Mouse (Mus musculus): ENCODE results near the gene Yes1. TPM values are rescaled to one million over a fixed set of nuclear protein-coding genes. Genes with fewer than 3 reads are reported as not detected.
"Not testable (repeated sequence)": the region's sequence is repeated elsewhere in the genome, so short reads cannot be mapped to it uniquely, and the experiment has no call there.

Yes1 gene
- polyA plus RNA-seq, 1 experiment from 2014 or later, result 22.3 TPM

- H3K4me2 ChIP-seq (ENCODE audit: low read depth, low read length), result peak overlapping the region; percentile 85
- ATAC-seq (ENCODE audit: low read depth), result peak; percentile 54
- H3K4me1 ChIP-seq (ENCODE audit: control insufficient read depth, insufficient read depth, low read length), result peaks cover 3% of the 10 kb centered on the region; the same call in 1 of the 2 replicates
- peak overlapping the region; percentile 83 for H3K27ac ChIP-seq (ENCODE audit: low read depth, low read length)
- H3K9me3 ChIP-seq (ENCODE audit: control insufficient read depth, low read length), result no peaks in the 10 kb centered on the region
- H3K4me3 ChIP-seq (ENCODE audit: low read depth, low read length), result peak overlapping the region; percentile 89
- H3K27me3 ChIP-seq (ENCODE audit: control insufficient read depth, insufficient read depth, low read length), result no peaks in the 10 kb centered on the region
- no peaks in the 10 kb centered on the region for H3K36me3 ChIP-seq (ENCODE audit: control insufficient read depth, insufficient read depth, low read length)
- 18% methylated on average over 21 of the region's 21 CpGs for WGBS
- peak overlapping the region; percentile 70 for H3K9ac ChIP-seq (replicated peaks; ENCODE audit: low read depth, low read length)
Observed at GRCm38 (mm10) chr5:32610064-32610800, 739 bp upstream of the Yes1 start.

DNA sequence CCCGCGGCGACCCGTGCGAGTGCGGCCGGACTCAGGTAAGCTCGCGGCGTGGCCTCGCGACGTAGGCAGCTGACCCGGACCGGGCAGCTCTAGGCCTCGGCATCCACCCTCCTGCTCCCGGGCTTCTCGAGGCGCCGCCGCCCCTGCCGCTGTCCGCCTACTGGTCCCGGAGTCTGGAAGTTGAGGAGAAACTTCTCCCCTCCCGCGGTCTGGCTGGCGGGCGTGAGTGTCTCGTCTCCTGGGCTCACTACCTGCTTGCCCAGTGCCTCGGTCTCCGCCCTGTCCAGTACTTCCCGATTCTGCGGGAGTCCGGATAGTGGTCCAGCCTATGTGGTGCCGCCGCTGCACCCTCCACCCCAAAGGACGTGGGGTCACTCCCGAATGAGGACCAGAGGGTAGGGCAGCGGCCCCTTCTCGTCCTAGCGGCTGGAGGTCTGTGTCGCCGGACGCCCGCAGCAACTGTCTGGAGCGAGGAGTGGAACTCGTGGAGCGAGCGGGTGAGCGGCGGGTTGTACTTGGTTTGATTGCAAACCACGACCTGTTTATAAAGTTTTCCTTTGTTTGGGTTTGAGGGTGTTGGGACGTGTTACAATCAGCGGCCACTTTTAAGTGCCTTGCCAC lies 480 bp downstream of the Yes1 start:
- Histone ChIP-seq H3K4me1 (ENCODE audit: control insufficient read depth, insufficient read depth, low read length) (peaks cover 3% of the 10 kb centered on the region; the same call in 1 of the 2 replicates), H3K27ac (ENCODE audit: low read depth, low read length) (peak overlapping the region; percentile 83), H3K9ac (replicated peaks; ENCODE audit: low read depth, low read length) (peak overlapping the region; percentile 70), H3K36me3 (ENCODE audit: control insufficient read depth, insufficient read depth, low read length) (no peaks in the 10 kb centered on the region), H3K27me3 (ENCODE audit: control insufficient read depth, insufficient read depth, low read length) (no peaks in the 10 kb centered on the region), H3K9me3 (ENCODE audit: control insufficient read depth, low read length) (no peaks in the 10 kb centered on the region), H3K4me3 (ENCODE audit: low read depth, low read length) (peak overlapping the region; percentile 89), H3K4me2 (ENCODE audit: low read depth, low read length) (peak overlapping the region; percentile 85)
- ATAC-seq (ENCODE audit: low read depth), result peak; percentile 80
- WGBS, result under 1% methylated on average over 35 of the region's 54 CpGs

DNA sequence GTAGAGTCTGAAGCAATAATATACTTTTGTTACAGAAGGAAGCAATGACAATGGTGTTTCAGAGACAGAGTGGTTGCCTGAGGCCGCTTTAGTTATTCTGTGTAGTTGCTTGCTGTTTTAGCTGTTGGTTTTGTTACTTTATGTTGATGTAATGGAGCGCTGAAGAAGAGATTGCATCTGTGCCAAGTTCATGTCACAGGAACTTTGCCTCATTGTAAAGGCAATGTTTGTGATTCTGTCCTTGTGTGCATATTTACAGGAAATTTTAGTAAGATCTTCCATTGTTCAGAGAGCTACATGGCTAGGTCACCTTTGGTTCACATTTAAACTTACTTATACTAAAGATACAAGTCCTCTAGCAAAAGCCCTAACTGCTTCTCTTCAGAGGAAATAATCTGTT lies 3.3 kb downstream of the Yes1 start:
- Histone ChIP-seq H3K9me3 (ENCODE audit: control insufficient read depth, low read length) (no peaks in the 10 kb centered on the region), H3K4me3 (ENCODE audit: low read depth, low read length) (no peak overlapping the region), H3K27me3 (ENCODE audit: control insufficient read depth, insufficient read depth, low read length) (no peaks in the 10 kb centered on the region), H3K4me1 (ENCODE audit: control insufficient read depth, insufficient read depth, low read length) (peaks cover 2% of the 10 kb centered on the region; the same call in 1 of the 2 replicates), H3K27ac (ENCODE audit: low read depth, low read length) (peak overlapping the region; percentile 48; the same call in 1 of the 2 replicates), H3K9ac (replicated peaks; ENCODE audit: low read depth, low read length) (no peak overlapping the region), H3K4me2 (ENCODE audit: low read depth, low read length) (no peak overlapping the region), H3K36me3 (ENCODE audit: control insufficient read depth, insufficient read depth, low read length) (no peaks in the 10 kb centered on the region)
- ATAC-seq (ENCODE audit: low read depth), result no peak
- 45% methylated on average over 2 of the region's 2 CpGs for WGBS

DNA sequence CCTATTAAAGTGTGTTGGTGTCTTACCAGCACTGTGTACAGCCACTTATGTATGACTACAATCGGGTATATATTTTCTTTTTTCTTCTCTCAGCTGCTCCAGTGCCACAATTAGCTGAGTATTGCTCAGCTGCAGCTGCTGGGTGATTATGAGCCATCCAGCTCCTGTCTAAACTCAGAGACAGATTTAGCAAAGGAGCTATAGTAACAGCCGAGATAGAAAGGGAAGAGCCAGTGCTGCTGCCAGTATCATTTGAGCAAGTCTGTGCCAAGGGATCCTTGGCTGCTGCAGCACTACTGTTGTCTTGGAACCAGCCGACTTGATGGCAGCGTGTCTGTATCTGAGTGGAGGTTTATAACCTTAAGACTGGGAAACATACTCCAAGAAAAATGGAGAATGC lies 3.7 kb downstream of the Yes1 start:
- no peak overlapping the region for H3K9ac ChIP-seq (replicated peaks; ENCODE audit: low read depth, low read length)
- H3K4me1 ChIP-seq (ENCODE audit: control insufficient read depth, insufficient read depth, low read length), result no peaks in the 10 kb centered on the region; the same call in 1 of the 2 replicates
- no peak overlapping the region for H3K4me2 ChIP-seq (ENCODE audit: low read depth, low read length)
- H3K27me3 ChIP-seq (ENCODE audit: control insufficient read depth, insufficient read depth, low read length), result no peaks in the 10 kb centered on the region
- H3K9me3 ChIP-seq (ENCODE audit: control insufficient read depth, low read length), result no peaks in the 10 kb centered on the region
- no peak for ATAC-seq (ENCODE audit: low read depth)
- H3K27ac ChIP-seq (ENCODE audit: low read depth, low read length), result peak overlapping the region; percentile 48; the same call in 1 of the 2 replicates
- no peak overlapping the region for H3K4me3 ChIP-seq (ENCODE audit: low read depth, low read length)
- WGBS, result 53% methylated on average over 4 of the region's 4 CpGs
- no peaks in the 10 kb centered on the region for H3K36me3 ChIP-seq (ENCODE audit: control insufficient read depth, insufficient read depth, low read length)

GRCm38 (mm10) chr5:32616489-32616888 lies 5.5 kb downstream of the Yes1 start:
- not testable (repeated sequence) for H3K27me3 ChIP-seq (ENCODE audit: control insufficient read depth, insufficient read depth, low read length); H3K9me3 ChIP-seq (ENCODE audit: control insufficient read depth, low read length); H3K9ac ChIP-seq (replicated peaks; ENCODE audit: low read depth, low read length); H3K4me3 ChIP-seq (ENCODE audit: low read depth, low read length); H3K4me1 ChIP-seq (ENCODE audit: control insufficient read depth, insufficient read depth, low read length); H3K4me2 ChIP-seq (ENCODE audit: low read depth, low read length); ATAC-seq (ENCODE audit: low read depth); H3K36me3 ChIP-seq (ENCODE audit: control insufficient read depth, insufficient read depth, low read length); H3K27ac ChIP-seq (ENCODE audit: low read depth, low read length)
- WGBS, result 89% methylated on average over 7 of the region's 7 CpGs

GRCm38 (mm10) chr5:32617851-32618250 lies 6.9 kb downstream of the Yes1 start:
- ATAC-seq (ENCODE audit: low read depth), result no peak
- H3K27ac ChIP-seq (ENCODE audit: low read depth, low read length), result no peak overlapping the region
- no peaks in the 10 kb centered on the region for H3K4me1 ChIP-seq (ENCODE audit: control insufficient read depth, insufficient read depth, low read length)
- H3K4me3 ChIP-seq (ENCODE audit: low read depth, low read length), result no peak overlapping the region
- WGBS, result 89% methylated on average over 1 of the region's 1 CpGs
- H3K27me3 ChIP-seq (ENCODE audit: control insufficient read depth, insufficient read depth, low read length), result no peaks in the 10 kb centered on the region
- no peaks in the 10 kb centered on the region for H3K9me3 ChIP-seq (ENCODE audit: control insufficient read depth, low read length)
- H3K9ac ChIP-seq (replicated peaks; ENCODE audit: low read depth, low read length), result no peak overlapping the region
- H3K36me3 ChIP-seq (ENCODE audit: control insufficient read depth, insufficient read depth, low read length), result no peaks in the 10 kb centered on the region
- H3K4me2 ChIP-seq (ENCODE audit: low read depth, low read length), result no peak overlapping the region

GRCm38 (mm10) chr5:32623649-32624048 lies 12.7 kb downstream of the Yes1 start:
- ATAC-seq (ENCODE audit: low read depth), result no peak

GRCm38 (mm10) chr5:32624777-32625176 lies 13.8 kb downstream of the Yes1 start:
- Histone ChIP-seq H3K9ac (replicated peaks; ENCODE audit: low read depth, low read length) (no peak overlapping the region), H3K4me3 (ENCODE audit: low read depth, low read length) (no peak overlapping the region), H3K27ac (ENCODE audit: low read depth, low read length) (no peak overlapping the region), H3K4me2 (ENCODE audit: low read depth, low read length) (no peak overlapping the region), H3K36me3 (ENCODE audit: control insufficient read depth, insufficient read depth, low read length) (no peaks in the 10 kb centered on the region), H3K9me3 (ENCODE audit: control insufficient read depth, low read length) (no peaks in the 10 kb centered on the region), H3K4me1 (ENCODE audit: control insufficient read depth, insufficient read depth, low read length) (no peaks in the 10 kb centered on the region), H3K27me3 (ENCODE audit: control insufficient read depth, insufficient read depth, low read length) (no peaks in the 10 kb centered on the region)
- 94% methylated on average over 2 of the region's 2 CpGs for WGBS
- ATAC-seq (ENCODE audit: low read depth), result no peak

More at GRCm38 (mm10) chr5:32623649-32624048, 12.7 kb downstream of the Yes1 start:
- H3K9me3 ChIP-seq (ENCODE audit: control insufficient read depth, low read length), result no peaks in the 10 kb centered on the region
- no peak overlapping the region for H3K4me2 ChIP-seq (ENCODE audit: low read depth, low read length)
- no peaks in the 10 kb centered on the region for H3K27me3 ChIP-seq (ENCODE audit: control insufficient read depth, insufficient read depth, low read length)
- H3K9ac ChIP-seq (replicated peaks; ENCODE audit: low read depth, low read length), result no peak overlapping the region
- H3K36me3 ChIP-seq (ENCODE audit: control insufficient read depth, insufficient read depth, low read length), result no peaks in the 10 kb centered on the region
- no peak overlapping the region for H3K4me3 ChIP-seq (ENCODE audit: low read depth, low read length)
- H3K4me1 ChIP-seq (ENCODE audit: control insufficient read depth, insufficient read depth, low read length), result no peaks in the 10 kb centered on the region
- H3K27ac ChIP-seq (ENCODE audit: low read depth, low read length), result no peak overlapping the region

DNA sequence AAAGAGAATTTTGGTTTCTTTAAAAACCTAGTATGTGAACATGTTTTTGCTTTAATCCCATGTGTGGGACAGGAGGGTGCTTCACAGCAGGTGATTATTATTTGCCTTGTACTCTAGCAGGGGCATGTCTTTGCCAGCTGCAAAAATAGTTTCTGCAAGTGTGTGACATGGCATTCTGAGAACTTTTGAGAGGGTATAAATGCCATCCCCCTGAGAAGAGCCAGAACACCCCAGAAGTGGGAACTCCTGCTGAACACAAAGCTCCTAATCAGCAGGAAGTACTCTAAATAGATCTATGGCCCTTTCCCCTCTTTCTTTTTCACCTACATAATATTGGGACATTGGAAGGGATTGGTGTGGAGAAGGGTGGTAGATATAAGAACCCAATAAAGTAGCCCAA lies 22.2 kb downstream of the Yes1 start:
- Histone ChIP-seq H3K9me3 (ENCODE audit: control insufficient read depth, low read length) (no peaks in the 10 kb centered on the region), H3K27me3 (ENCODE audit: control insufficient read depth, insufficient read depth, low read length) (no peaks in the 10 kb centered on the region), H3K27ac (ENCODE audit: low read depth, low read length) (no peak overlapping the region), H3K4me3 (ENCODE audit: low read depth, low read length) (no peak overlapping the region), H3K9ac (replicated peaks; ENCODE audit: low read depth, low read length) (no peak overlapping the region), H3K4me1 (ENCODE audit: control insufficient read depth, insufficient read depth, low read length) (no peaks in the 10 kb centered on the region), H3K4me2 (ENCODE audit: low read depth, low read length) (no peak overlapping the region), H3K36me3 (ENCODE audit: control insufficient read depth, insufficient read depth, low read length) (no peaks in the 10 kb centered on the region)
- no peak for ATAC-seq (ENCODE audit: low read depth)
